Comparison of ENCODE assay signal across 11 mouse cellular contexts in the genomic region with DNA sequence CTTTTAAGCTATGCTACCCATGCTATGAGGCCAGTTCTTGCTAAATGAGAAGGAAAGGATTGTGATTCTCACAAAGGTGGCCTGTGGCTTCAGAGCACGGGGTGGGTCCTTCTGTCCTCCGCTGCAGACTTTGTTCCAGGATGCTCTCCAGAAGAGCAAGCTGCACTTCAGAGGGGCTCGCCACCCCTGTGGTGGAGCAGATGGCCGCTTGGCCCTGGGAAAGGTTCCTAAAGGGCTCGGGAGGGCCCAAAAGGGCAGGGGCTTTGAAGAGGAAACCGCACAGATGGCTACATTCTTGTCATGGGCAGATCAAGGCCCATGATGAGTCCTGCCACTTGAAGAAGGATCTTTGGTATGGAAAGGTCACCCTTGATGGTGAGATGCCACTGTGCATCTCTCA.
"Had no signal": no experiment of that assay in that cellular context is flagged by ENCODE, and none has a peak within 500 bp of the region (broad histone marks: within the 10 kb centered on the region; RNA-seq: fewer than 3 reads in every experiment).

No protein-coding gene starts in this region.

- H3K4me1 ChIP-seq: megakaryocyte, embryonic 14.5 days; neural tube, embryonic 12.5 days had no signal

- H3K27ac ChIP-seq: kidney, embryonic 15.5 days; limb, embryonic 10.5 days; liver, embryonic 15.5 days; midbrain, embryonic 15.5 days; neural tube, embryonic 12.5 days; stomach, postnatal 0 days had no signal

- DNase-seq: kidney, postnatal 14 days; lung, embryonic 14.5 days; lung, postnatal 10 days; lung, postnatal 4 days had no signal

- H3K27me3 ChIP-seq: kidney, embryonic 15.5 days; midbrain, embryonic 15.5 days; neural tube, embryonic 12.5 days had no signal

- H3K4me3 ChIP-seq: kidney, embryonic 15.5 days; limb, embryonic 10.5 days; liver, embryonic 15.5 days; megakaryocyte, embryonic 14.5 days; midbrain, embryonic 15.5 days; neural tube, embryonic 12.5 days had no signal
